Mouse (Mus musculus) ES-E14 (cell line): ENCODE measurements around the gene Cbr2.
"Not testable (repeated sequence)": the region's sequence is repeated elsewhere in the genome, so short reads cannot be mapped to it uniquely, and the experiment has no call there.

Experiments used
- CHD2 ChIP-seq: IDR thresholded peaks from 2 replicates; pipeline ENCODE4 v1.6.1; 2014; ENCODE audit warnings: mild to moderate bottlenecking, low read depth, low read length, inconsistent platforms
- HCFC1 ChIP-seq: IDR thresholded peaks from 2 replicates; pipeline ENCODE4 v1.6.1; 2012; ENCODE audit warnings: low read length, inconsistent platforms, borderline replicate concordance; ENCODE audit not compliant: insufficient read depth
- MAFK ChIP-seq: IDR thresholded peaks from 2 replicates; pipeline ENCODE4 v1.6.1; 2014; ENCODE audit warnings: mild to moderate bottlenecking, low read depth, low read length, inconsistent platforms; ENCODE audit not compliant: insufficient read depth
- ZNF384 ChIP-seq: IDR thresholded peaks from 2 replicates; pipeline ENCODE4 v1.6.1; 2012; ENCODE audit warnings: low read depth, low read length, inconsistent platforms

GRCm38 (mm10) chr11:120781361-120781760 lies 49.4 kb upstream of the Cbr2 start:
- not testable (repeated sequence) for TF ChIP-seq MAFK, CHD2, HCFC1, ZNF384
